Mouse (Mus musculus) erythroblast, adult 5-6 weeks (primary cell): Measurements from ENCODE around the gene Fgf18. TPM values are rescaled to one million over a fixed set of nuclear protein-coding genes. Genes with fewer than 3 reads are reported as not detected.
A peak's percentile ranks its signal among the peaks of the same experiment; 100 is the strongest.

Experiments
- ATAC-seq: replicated peaks from 2 replicates; pipeline ENCODE4 v1.8.0; 2016; ENCODE audit warnings: moderate number of reproducible peaks, mild to moderate bottlenecking, moderate TSS enrichment, inconsistent platforms; ENCODE audit not compliant: poor library complexity, low FRiP score, severe bottlenecking
- total RNA-seq, 2 experiments: library from RNA; stranded (forward) in 1 of 2; stranded (reverse) in 1 of 2; fragments of 150-400 nt in 1 of 2; fragments of 200-764, 138-1000 nt in 1 of 2; gene quantifications; 2 replicates each; pipeline versions ENCODE4 v1.2.3 to v1.2.4; 2015 to 2017; ENCODE audit warnings: low replicate concordance in 2 of 2

Gene Fgf18
- total RNA-seq, 2 experiments from 2014 or later: not detected

DNA sequence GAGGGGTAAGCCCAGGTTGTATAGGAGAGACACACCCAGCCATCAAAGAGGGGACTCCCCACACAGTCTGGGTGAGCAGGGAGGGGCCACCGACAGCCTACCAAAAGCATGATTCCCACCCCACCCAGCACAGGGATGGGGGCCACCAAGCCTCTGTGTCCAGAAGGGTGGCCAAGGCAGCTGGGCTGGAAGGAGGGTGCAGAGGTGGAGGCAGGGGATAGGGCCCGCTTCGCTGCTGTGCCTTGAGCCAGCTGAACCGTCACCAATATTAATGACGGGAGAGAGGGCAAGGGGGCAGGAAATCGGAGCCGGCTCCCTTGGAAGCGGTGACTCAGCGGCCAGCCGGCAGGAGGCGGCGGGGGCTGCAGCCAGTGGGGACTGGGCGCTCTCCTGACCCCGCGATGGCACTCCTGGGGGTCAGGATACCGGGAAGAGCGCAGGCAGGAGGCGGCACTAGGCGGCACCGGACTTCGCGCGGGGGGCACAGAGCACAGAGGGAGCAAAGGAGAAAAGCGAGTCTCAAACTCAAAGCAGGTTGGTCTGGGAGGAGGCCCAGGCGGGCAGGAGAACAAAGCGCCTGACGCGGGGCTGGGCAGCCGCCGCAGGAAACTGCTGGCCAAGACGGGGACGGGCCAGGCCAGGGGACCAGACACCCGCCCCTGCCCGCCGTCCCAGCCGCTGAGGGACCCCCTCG is 24.5 kb downstream of the Fgf18 start:
- ATAC-seq: no peak

DNA sequence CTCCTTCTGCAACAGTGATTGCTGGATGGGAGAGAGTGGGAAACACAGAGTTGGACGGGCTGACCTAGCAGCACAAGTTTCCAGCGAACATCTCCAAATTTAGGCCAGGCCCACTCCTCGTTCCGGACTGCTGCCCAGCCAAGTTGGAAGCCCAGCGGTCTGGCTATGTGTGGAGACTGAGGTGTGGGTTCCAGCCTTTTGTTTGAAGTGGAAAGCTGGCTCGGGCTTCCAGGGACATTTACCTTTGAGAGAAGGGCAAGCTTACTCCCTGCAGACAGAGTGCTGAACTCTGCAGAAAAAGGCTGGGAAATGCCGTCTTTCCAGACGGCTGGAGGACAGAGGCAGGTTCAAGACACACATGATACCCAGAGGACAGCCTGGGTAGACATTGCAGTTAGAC is 27.6 kb downstream of the Fgf18 start:
- no peak for ATAC-seq

DNA sequence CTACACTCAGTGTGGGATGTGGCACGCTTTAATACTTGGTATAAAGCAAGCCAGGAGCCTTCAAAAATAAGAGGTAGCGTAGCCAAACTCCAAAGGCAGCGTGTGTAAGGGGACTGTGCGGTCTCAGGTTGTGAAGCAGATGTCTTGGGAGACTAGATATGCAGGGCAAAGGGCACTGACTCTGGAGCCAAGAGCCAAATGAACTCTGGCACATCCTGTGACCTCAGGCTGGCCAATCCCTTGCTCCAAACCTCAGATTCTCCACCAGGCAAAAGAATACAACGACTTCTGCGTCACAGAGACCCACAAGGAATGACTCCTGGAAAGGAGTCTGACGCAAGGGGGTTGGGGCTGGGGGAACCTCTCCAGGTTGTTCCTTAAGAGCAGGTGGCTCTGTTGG is 28.1 kb downstream of the Fgf18 start:
- ATAC-seq: no peak

DNA sequence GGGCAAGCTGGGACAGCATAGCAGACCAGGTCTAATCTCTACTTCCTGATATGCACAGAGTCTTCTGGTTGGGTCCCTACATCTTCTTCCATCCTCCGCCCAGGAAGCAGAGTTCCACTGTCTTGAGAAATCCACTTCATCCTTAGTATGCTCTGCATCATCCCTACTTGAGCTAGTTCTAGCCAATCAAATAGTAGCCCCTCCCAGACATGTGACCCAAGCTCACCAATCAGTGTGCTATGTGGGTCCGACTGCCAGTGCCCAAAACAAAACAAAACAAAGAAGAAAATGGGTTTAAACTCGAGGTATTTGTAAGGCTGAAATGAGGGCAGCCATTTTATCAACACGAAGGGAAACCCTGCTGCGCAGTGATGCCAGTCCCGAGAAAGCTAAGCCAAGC is 28.7 kb downstream of the Fgf18 start:
- no peak for ATAC-seq

DNA sequence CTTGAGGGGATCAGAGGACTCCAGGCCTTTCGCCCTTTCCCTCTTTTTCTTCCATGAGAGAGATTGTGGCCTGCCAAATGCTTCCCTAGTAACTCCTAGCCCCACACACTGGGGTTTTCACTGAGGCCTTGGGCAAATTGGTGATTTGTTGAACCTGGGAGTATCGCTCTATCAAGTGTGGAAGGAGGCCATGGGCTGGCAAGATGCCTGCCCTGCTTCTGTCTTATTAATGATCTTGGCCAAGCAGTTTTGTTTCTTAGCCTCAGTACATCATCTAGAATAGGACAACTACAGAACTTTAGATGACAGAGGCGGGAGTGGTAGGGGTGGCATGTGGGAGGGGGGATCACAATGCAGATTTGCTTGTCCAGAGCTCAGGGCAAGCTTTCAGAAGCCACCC is 31.4 kb downstream of the Fgf18 start:
- no peak for ATAC-seq

DNA sequence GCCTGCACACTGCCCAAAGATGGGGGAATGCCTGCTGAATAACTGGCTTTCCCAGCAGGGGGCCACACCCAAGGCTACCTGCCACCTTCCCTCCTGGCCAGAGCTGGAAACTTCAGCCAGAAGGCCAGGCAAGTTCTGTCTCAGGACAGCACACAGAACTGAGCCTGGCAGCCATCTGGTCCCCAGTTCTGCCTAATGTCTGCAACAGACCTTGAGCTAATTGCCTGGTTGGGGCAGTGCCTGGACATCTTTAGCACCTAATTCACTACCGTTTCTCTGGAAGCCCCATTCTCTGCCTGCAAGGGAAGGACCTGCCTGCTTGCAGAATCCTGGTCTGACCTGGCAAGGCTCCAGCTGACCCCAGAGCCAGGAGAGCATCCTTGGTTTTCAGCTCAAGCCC is 34.8 kb downstream of the Fgf18 start:
- ATAC-seq: no peak

DNA sequence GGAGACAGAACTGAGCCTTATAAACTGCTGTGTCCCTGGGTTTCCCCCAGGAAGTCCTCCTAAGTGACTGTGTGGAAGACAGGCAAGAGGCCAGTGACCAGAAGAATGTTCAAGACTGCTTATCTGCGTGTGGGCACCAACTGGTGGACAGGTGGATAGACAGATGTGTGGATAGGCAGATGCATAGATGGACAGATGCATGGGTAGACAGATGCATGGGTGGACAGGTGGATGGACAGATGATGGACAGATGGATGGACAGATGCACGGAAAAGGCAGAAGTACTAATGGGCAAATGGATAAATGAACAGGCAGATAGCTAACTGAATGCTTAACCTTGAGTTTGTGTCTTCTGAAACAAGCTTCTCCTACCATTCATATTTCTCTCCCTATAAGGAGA is 37.1 kb downstream of the Fgf18 start:
- no peak for ATAC-seq

DNA sequence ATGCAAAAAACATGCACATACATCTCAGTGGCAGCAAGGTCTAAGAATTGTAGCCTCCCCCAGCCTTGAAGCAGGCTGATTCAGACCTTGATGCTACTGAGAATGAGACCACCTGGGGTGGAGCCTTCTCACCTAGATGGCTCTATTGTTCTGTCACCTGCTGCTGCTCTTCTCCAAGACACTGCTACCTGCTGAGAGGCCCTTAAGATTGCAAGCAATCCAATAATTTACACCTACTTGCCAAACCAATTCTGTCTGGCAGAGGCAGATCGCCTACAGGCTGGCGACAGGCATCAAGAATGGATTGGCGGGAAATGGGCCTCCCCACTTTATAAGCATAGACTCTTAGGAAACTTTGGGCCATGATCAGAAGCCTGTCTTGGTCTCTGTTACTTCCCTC is 39.7 kb downstream of the Fgf18 start:
- no peak for ATAC-seq

DNA sequence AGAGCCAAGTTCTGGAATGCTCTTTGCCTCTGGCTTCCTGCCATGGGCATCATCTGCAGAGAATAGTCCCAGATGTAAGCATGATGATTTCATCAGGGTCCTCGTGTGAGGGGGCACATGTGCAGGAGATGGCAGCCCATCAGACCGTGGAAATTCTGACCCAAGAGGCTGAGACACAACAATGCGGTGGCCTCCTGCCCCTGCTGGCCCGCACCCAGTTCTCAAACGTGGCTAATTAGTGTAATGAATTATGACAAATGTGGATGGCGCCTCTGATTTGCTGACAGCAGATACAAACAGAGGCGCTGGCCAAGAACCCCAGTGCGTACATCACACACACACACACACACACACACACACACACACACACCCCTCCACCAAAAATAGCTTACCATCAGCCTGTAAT is 42.3 kb downstream of the Fgf18 start:
- ATAC-seq: no peak

DNA sequence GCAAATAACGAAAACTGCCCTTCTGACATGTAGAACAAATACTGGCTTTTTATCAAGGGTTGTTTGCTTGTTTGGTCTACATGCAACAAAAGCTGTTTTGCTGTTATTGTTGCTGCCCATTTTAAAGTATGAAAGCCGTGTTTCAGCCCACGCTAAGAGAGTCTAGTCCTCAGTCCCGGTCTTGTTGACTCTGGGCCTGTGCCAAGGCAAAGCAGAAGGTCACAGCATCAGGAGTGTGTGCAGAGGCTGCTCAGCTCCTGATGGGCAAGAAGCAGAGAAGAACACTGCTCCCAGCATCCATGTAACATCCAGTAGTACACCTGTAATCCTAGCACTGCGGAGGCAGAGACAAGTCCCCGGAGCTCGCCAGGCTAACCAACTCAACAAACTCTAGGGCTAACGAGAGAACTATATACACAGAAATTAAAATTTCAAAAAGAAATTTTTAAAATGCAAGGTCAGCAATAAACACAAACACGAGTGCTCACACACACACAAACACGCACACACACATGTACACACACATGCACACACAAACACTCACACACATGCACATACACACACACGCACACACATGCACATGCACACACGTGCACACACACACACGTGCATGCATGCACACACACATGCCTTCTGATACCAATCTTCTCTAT is 43.8 kb downstream of the Fgf18 start:
- no peak for ATAC-seq

DNA sequence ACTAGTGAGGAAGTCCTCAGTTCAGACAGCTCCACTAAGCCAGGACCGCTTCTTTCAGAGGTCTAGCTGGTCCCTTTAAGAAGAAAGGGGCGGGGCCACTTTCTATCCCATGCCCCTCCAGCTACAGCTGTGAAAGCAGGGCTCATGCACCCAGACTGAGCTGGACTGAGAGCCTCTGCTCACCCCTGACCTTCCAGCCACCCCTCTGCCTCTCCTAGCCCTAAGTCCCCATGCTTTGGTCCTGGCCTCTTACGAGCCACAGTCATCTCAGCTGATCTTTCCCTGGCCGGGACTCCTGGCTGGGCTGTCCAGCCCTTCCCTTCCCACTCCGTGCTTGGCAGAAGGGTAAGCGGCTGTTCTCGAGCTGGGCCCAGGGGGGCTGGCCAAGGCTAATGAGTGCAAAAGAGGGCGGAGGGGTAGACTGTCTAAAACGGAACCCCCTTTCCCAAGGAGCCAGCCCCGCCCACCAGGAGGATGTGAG is 47.1 kb downstream of the Fgf18 start:
- ATAC-seq: no peak

DNA sequence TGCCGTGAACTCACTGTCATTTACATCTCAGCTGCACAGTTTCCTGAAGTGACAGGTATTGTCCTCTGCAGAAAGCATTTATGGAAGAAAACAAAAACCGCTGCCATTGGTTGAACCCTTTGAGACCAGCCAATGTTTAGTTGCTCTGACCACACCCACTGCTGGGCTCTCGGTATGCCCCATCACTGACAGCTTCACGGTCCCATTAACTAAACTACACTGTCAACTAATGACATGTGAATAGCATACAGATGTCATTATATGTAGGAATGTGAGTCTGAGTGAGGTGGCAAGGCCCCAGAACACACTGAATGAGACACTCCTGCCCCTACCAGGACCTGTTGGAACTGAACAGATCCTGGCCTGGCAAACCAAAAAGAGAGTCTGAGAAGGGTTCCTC is 47.8 kb downstream of the Fgf18 start:
- ATAC-seq: no peak

DNA sequence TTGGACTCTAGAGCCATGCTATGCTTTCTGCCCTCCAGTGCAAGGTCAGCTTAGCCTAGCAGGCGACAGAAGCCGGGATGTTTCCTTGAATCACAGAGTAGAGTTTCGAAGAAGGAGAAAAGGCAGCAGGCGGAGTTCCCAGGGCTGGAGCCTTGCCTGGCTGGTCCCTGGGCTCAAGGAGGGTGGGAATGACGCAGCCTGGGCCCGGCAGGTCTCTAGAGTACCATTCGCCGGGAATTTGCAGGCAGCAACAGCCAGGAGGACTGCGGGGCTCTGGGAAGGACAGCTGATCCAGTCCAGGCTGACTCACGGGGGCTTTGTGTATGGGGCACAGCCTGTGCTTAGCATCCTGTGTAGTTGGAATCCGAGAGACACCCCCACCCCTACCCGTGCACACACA is 48.8 kb downstream of the Fgf18 start:
- ATAC-seq: no peak; the same call in 1 of the 2 replicates

DNA sequence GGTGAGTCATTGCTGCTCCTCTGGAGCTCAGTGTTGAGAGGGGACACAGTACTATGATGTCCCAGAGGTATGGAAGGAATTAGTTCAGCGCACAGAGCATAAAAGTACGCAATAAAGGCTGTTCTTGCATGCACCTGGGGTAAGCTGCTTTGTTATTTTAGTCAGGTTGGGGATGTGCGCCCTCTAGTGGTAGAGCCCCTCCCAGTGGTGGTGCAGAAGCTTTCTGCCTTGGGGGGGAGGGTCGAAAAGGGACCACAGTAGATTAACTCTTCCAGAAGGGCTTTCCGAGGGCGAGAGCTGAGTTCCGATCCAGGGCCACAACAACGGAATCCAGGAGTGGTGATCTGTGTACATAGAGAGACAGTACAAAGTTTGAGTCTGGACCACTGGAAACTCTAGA is 49.3 kb downstream of the Fgf18 start:
- peak; percentile 60 for ATAC-seq

DNA sequence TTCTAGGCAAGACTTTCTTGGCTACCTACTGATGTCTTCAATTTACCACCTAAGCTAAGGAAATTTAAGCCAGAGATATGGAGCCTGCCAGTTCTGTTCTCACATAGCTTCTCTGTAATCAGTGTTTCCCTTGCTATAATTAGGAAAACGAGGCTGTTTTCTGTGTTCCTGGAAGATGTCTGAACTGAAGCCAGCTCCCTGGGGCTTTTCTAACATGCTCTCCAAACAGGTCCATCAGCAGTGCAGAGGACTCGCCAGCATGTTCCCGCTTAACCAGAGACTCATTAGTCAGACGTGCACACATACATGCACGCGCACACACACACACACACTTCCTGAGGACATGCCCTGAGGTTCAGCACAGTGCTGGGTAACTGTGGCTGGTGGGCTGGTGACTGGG is 57.3 kb downstream of the Fgf18 start:
- ATAC-seq: no peak

DNA sequence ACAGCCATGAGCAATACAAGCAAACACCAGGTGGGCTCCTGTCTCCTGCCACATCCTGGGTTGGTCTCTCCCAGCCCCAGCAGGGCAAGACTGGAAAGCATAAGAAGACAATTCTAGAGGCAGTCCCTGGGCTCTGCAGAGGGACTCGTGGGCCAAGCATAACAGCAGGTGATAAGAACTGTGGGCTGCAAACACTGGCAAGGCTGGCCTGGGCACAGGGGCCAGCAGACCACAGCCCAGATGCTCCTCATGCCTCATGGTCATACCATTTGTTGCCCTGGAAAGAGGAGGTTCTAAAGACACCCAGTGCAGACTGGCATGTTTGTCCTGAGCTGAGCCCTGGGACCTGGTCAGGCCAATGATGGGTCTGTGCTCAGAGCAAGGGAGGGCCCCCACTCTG is 59.0 kb downstream of the Fgf18 start:
- ATAC-seq: no peak

DNA sequence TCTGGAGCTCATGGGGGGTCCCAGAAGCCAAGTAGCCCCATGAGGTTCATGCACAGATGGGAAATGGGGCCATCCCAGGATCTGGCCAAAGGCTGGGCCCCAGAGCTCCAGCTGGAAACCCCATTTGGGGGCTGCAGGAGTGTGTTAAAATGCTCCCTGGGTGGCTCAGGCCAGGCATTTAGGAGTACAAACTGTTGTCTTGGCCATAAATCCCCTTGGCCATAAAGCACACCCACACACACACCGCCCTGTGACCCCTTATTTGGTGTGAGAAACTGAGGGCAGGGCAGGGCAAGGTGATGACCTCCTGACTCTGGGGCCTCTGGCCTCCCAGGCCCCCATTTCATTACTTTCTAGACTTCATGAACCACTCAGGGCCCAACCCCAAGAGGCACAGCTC is 61.2 kb downstream of the Fgf18 start:
- no peak for ATAC-seq

DNA sequence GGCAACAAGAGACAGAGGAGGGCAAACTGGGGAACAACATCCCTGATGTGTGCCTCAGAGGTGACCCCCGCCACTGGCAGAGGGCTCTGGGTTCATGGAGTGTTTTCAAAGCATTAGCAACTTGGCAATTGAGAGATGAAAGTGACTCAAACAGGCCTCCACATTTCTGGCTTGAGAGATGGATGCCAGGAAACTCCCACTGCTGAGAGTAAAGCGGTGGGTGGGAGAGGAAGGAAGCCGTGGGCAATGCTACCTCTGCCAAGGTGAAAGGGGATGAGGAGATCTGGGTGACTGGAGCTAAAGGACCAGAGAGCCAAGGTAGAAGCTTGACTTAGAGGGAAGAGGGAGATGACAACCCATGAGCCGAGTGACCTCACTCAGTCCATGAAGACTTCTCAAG is 61.7 kb downstream of the Fgf18 start:
- ATAC-seq: no peak

DNA sequence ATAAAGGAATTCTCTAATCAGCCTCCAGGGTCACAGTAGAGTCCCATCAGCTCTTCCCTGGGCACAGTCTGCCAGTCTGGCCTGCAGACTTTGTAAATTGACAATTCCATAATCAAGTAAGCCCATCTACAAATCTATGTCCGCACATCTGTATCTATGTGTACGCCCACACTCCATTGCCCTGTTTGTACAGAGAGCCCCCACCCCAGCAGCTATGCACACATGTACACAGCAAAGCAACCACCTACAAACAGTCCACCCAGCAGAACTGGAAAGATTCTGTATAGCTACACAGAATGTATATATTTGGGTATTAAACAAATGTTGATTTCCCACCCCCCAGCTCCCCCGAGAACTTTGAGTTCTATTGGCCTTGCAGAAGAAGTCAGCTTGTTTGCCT is 62.1 kb downstream of the Fgf18 start:
- no peak for ATAC-seq

DNA sequence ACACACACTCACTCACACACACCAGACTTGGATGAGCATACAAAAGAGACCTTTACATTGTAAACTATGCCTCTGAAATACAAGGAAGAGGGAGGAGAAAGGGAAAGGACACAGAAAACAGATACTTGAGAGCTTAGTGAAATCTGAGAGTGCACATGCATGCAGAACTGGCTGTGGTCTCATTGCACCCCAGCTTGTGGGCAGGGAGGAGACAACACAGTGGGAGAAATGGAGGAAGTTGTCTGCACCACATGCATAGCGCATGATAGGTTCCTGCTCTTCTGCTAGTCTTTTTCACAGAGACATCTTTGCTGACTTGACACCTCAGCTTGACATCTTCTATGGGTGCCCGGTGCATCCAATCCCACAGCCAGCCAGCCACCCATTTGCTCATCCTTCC is 63.2 kb downstream of the Fgf18 start:
- ATAC-seq: no peak

DNA sequence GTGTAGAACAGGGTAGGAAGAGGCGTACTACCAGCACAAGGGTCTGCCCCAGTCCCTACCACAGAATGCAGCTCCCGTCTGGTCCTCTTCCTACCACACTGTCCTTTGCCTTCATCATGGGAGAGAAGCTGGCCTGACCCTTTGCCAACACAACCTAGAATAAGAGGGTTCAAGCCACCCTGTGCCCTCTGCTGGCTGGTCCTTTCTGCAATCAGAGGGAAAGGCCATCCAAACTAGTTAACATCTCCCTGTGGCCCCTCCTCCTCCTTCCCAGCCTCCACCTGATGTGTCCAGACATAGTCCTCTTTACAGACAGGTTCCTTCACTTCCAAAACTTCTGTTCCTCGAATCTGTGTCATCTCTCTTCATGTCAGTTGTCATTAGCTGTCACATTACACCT is 66.0 kb downstream of the Fgf18 start:
- ATAC-seq: no peak
